Mouse (Mus musculus) bone marrow, adult 2 months (tissue): ENCODE results near the gene Specc1. TPM values are rescaled to one million over a fixed set of nuclear protein-coding genes. Genes with fewer than 3 reads are reported as not detected.

Experiments used
- H3K27ac ChIP-seq: fragments of 200-500 bp; 2 replicates; pipeline ENCODE4 v1.5.1; 2012; ENCODE audit warnings: low read depth, mild to moderate bottlenecking, control low read depth, inconsistent platforms, low read length; ENCODE audit not compliant: control insufficient read depth, poor library complexity, insufficient read depth
- H3K4me1 ChIP-seq: fragments of 200-500 bp; 2 replicates; pipeline ENCODE4 v1.6.1; 2011; ENCODE audit warnings: low read length; ENCODE audit not compliant: control insufficient read depth, insufficient read depth
- H3K4me3 ChIP-seq: fragments of 200-500 bp; replicated peaks from 2 replicates; pipeline ENCODE3; 2011; ENCODE audit warnings: mild to moderate bottlenecking, low read depth, low read length, control low read depth; ENCODE audit not compliant: control insufficient read depth
- CTCF ChIP-seq: fragments of 200-500 bp; IDR thresholded peaks from 2 replicates; pipeline ENCODE4 v1.5.1; 2011; ENCODE audit warnings: low read length, control low read depth; ENCODE audit not compliant: control insufficient read depth, insufficient read depth
- POLR2A ChIP-seq: fragments of 200-500 bp; IDR thresholded peaks from 2 replicates; pipeline ENCODE4 v1.6.1; 2011; ENCODE audit warnings: low read depth, mild to moderate bottlenecking, control low read depth, low read length, borderline replicate concordance; ENCODE audit not compliant: control insufficient read depth
- WGBS: fragments of 180-500 bp; shearing (Covaris S2); methylation state at CpG from one replicate; pipeline ENCODE4 v1.1.7; 2018; 5-methylcytosine and 5-hydroxymethylcytosine counted together
- polyA plus RNA-seq: library from polyadenylated mRNA; stranded (reverse); fragments of >200 nt; gene quantifications from 2 replicates; pipeline ENCODE4 v1.2.4, GENCODE M21; 2011; ENCODE audit warnings: low replicate concordance; ENCODE audit not compliant: missing spikeins, insufficient read depth, insufficient read length

The Specc1 gene
- polyA plus RNA-seq, 1 experiment = 73.8 TPM

DNA sequence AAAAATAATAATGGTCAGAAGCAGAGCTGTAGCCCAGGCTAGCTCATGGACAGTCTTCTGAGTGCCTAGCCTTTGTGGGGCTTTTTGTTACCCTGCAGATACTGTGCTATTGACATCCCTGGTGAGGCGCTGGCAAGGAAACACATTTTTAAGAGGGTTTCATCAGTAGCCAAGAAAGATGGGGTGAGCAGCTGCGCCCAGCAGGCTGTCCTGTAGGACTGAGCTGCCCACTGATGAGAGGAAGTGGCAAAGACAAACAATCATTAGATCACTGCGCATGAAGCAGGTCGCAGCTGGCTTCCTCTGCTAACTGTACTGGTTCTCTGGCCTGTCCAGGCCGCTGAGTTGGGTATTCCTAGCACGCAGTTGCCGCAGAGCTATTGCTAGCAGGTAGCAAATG, 307.0 kb downstream of the Specc1 start:
- H3K4me1 ChIP-seq = no peaks in the 10 kb centered on the region
- no peak for TF ChIP-seq CTCF
- TF ChIP-seq POLR2A = no peak
- WGBS = 83% methylated on average over 7 of the region's 7 CpGs
- no peak overlapping the region for H3K27ac ChIP-seq
- no peak overlapping the region for H3K4me3 ChIP-seq

GRCm38 (mm10) chr11:62264018-62264417, 307.5 kb downstream of the Specc1 start:
- no peak for TF ChIP-seq POLR2A
- TF ChIP-seq CTCF = no peak
- WGBS = 76% methylated on average over 7 of the region's 7 CpGs
- Histone ChIP-seq H3K4me1 (no peaks in the 10 kb centered on the region), H3K4me3 (no peak overlapping the region), H3K27ac (no peak overlapping the region)

DNA sequence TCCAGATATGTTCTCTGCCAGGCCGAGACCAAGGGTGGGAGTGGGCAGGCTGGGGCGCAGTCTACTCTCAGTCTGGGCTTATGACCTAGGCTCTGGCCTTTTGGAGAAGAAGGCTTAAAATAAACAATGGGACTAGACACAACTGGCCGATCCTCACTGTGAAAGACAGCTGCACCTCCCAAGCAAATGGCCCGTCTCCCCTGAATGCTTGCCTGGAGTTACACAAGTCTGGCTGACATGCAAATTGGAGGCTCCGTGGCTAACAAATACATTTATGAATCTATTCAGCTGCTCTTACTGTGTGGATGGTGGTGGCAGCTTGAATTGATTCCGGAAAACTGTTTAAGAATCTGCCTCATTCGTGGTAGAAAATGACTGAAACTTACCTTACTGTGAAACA, 309.1 kb downstream of the Specc1 start:
- Histone ChIP-seq H3K4me3 (no peak overlapping the region), H3K27ac (no peak overlapping the region), H3K4me1 (no peaks in the 10 kb centered on the region)
- no peak for TF ChIP-seq POLR2A
- TF ChIP-seq CTCF = no peak
- 85% methylated on average over 7 of the region's 7 CpGs for WGBS

DNA sequence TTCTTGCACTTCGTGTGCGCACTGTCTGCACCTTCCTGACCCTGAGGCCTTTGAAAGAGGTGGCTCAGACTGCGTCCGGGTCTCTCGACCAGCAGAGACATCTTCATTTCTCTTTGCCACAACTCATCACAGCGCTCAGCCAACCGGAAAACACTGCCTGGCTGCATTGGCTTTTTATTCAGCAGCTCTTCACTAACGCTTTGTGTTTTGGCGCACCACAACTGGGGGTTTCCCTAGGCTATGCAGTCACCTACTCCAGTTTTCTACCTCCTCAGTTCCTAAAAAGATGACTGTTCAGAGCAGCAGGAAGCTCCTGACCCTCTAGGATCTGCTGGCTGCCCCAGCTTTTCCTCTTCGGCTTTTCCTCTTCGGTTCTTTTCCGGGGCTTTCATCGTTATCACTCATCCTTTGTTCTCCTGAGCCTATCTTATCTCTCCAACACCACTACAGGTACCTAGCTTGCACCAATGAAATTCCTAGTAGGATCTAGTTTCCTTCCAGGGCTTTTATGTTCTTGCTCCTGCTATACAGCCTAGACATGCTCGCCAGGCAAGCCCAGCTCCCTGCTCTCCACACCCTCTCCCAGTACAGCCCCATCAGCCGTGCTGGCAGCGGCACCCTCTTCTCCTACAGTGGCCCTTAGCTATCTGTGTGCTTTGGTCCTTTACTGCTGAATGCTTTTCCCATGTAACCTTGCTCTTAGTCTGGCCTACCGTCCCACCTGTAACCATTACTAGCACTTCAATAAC, 310.1 kb downstream of the Specc1 start:
- TF ChIP-seq CTCF (no peak), POLR2A (no peak)
- H3K4me3 ChIP-seq = no peak overlapping the region
- no peak overlapping the region for H3K27ac ChIP-seq
- H3K4me1 ChIP-seq = no peaks in the 10 kb centered on the region
- WGBS = 83% methylated on average over 17 of the region's 17 CpGs

DNA sequence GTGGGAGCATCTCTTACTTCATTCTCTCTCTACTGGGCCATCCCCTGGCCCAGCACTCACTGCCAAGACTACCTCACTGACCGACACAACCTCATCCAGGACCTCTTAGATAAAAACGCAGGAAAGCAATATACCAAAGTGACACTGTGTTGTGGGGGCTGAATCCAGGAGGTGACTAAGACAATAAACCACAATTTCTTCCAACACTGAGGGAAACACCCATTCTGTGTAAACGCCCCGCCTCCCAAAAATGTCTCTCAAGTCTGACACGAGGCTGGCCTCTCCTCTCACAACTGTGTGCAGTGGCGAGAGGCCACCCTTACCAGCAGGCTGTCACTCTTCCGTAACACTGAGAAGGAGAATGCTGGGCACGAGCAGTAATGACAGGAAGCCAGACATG, 311.8 kb downstream of the Specc1 start:
- no peak overlapping the region for H3K27ac ChIP-seq
- H3K4me1 ChIP-seq = no peaks in the 10 kb centered on the region
- WGBS = 66% methylated on average over 8 of the region's 8 CpGs
- H3K4me3 ChIP-seq = no peak overlapping the region
- TF ChIP-seq POLR2A (no peak), CTCF (no peak)

DNA sequence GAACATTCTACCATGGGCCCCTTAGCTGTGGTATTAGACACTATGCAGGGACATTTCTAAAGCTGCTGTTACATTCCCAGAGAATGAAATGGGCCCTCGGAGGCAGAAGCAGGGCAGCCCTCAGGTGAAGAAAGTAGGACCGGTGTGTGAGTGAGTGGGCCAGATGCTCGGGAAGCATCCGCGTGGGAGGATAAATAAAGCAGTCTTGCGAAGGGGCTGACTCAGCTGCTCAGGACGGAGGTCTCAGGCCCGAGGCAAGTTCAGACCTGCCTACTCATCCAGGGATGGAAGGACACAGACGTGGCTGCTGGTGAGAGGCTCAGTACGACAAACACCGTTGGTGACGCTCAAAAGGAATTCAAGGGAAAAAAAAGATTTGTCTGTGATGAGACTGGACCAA, 312.5 kb downstream of the Specc1 start:
- 89% methylated on average over 12 of the region's 12 CpGs for WGBS
- Histone ChIP-seq H3K27ac (no peak overlapping the region), H3K4me3 (no peak overlapping the region), H3K4me1 (no peaks in the 10 kb centered on the region)
- TF ChIP-seq POLR2A = no peak
- no peak for TF ChIP-seq CTCF

DNA sequence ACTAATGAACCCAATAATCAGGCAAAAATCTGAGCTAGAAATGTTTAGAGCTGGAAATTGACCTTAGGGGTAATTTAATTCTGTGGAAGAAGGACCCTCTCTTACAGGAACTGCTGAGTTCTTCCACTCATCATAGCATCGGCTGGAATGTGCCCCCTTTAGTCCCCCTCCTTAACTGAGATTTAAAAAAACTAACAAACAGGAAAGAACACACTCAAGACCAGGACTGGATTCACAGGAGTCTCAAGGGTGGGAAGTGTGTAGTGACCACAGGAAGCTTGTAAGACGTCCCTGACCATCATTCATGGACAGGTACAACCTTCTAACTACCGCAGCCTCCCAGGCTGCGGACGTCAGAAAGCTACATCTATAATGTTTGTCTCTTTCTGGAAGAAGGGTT, 314.3 kb downstream of the Specc1 start:
- TF ChIP-seq CTCF (no peak), POLR2A (no peak)
- WGBS = 71% methylated on average over 5 of the region's 5 CpGs
- no peaks in the 10 kb centered on the region for H3K4me1 ChIP-seq
- H3K4me3 ChIP-seq = no peak overlapping the region
- no peak overlapping the region for H3K27ac ChIP-seq

Other genes with a start within 250 kb of the Specc1 start
- not detected in 2 replicates for gene Slc5a10, start 235.9 kb upstream of the Specc1 start, polyA plus RNA-seq
- gene Prpsap2, start 194.7 kb upstream of the Specc1 start, polyA plus RNA-seq = 5.0 and 15.5 TPM in 2 replicates
- gene Ulk2, start 101.7 kb upstream of the Specc1 start, polyA plus RNA-seq = 4.6 and 7.2 TPM in 2 replicates
- gene Akap10, start 26.5 kb upstream of the Specc1 start, polyA plus RNA-seq = 7.2 and 25.6 TPM in 2 replicates